Mouse (Mus musculus): ENCODE results near the gene Ces1e.
"Not testable (repeated sequence)": the region's sequence is repeated elsewhere in the genome, so short reads cannot be mapped to it uniquely, and the experiment has no call there.

Ces1e gene

DNA sequence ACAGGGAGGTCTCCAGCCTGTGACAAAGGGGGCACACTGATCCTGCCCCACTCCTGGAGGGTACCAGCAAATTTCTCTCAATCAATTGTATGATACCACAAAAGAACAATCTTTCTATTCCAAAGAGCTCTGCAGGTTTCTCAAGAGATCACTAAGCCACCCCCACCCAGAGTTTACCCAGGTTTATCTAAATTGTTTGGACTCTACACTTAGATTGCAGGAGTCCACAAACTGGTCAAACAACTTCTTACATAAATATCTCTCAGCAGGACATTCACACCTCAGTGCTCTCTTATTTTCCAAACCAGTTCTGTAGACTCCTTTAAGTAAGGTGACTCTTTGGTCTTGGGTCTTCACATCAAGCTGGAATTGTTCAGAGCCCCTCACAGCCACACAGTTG, at the start of gene Ces1e:
Gene Ces1e, minus strand, starts transcription at position 174 of the 400 bp plus-strand sequence.
- no peak for DNase-seq (ENCODE audit: low spot score)

DNA sequence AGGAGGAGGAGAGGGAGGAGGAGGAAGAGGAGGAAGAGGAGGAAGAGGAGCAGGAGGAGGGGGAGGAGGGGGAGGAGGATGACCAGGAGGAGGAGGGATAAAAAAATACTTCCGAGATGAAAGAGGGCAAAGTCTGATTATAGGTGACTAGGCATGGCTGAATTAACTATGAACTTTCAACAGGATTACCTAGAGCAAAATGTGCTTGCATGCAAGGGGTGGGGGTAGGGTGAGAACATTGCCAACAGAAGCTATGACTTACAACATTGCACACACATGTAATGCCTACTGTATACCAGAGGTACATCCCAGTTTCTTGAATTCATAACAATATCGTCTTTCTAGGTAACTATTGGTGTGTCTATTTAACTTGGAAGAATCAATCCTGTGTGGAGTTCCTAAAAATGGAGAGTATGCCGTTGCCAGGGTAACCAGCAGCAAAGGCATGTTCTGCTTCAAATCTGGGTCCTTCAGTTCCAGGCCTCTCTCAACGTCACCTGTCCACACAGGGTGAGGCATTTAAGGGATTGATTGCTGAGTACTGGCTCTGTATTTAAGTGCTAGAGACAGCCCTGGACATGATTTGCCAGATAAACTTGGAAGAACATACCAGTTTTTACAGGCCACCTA, 48.9 kb upstream of the Ces1e start:
- DNase-seq (ENCODE audit: low spot score): no peak

DNA sequence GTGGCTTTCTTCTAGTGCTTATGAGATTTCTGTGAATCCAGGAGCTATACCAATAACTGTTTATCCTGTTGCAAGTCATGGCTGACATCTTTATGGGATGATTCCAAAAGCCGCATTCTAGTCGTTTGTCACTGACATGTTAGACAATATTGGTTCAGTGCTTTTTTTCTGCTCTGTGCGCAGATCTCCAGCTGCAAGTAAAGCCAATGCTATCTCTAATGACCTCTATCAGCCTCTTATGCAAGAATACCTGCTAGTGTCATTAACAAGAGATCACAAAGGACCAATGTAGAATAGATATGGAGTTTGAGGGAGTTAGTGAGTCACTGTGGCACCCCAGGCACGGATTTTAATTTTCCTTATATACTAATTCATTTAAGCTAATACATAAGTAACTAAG, 45.2 kb upstream of the Ces1e start:
- DNase-seq (ENCODE audit: low spot score): no peak

DNA sequence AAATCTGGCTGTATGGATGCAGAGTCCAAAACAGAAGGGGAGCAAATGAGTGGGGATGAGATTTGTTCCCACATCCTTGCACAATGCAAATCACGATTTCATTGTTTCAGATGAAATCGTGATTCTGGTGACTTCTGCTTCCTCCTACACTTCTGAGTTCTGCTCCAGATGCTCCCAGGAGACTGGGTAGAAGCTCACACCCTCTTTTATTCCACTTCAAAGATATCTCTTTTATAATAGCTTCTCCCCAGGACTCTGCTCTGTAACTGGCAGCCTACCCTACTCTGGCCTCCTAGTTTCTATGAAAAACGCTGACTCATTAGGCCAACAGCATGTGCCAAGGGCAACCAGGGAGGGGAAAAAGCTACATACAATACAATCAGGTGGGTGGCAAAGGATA, 43.9 kb upstream of the Ces1e start:
- no peak for DNase-seq (ENCODE audit: low spot score)

DNA sequence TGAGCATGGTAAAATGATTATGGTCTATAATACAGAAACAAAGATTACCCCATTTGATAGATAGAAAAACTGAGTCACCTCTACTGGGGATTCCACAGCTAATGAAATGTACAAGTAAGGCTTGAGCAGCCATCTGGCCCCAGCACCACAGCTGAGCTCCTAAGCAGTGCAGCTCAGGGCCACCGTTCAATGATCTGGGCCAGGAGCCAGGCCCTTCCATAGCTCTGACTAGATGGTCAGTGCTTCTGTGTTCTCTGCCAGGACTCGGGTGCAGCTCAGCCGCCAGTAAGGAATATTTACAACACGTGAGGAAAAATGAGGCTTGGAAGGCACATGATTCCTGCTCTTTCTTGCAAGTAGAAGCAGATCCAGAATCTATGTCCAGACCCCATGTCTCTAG, 43.3 kb upstream of the Ces1e start:
- no peak for DNase-seq (ENCODE audit: low spot score)

DNA sequence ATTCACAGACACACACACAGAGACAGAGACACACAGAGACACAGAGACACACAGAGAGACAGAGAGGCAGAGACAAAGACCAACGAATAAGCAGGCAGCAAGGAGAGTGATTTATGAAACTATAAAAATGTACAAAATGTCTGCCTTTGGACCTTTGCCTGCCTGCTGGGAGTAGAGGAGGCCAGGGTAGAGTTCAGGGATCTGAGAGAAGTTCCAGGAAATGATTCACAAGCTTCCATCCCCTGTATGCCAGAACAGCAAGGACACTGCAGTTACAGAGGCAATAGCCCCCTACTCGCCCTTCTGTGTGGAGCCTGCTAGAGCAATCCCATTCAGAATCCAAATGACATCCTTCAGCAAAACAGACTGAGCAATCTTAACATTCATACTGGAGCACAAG, 32.0 kb upstream of the Ces1e start:
- DNase-seq (ENCODE audit: low spot score): no peak

DNA sequence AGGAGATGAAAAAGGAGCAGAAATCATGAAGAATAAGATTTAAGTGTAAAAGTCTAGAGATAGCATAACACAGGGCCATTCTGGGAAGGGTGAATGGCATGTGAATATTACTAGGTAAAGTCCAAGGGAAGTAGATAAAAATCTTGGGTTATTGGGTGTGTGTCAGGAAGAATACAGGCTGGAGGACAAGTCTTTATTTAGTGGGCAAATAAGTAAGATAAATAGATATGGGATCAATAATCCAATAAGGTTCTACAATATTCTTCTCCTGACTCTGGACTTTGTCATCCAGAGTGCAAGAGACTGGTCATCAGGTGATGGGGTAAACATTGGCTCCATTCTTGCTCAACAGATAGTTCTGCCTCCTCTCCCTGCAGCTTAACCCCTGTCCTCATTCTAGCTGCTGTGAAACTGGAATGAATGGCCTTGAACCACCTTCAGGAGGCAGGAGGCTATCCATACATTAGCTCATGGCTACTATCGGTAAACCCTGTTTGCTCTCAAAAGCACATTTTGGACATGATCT, 23.0 kb upstream of the Ces1e start:
- no peak for DNase-seq (ENCODE audit: low spot score)

DNA sequence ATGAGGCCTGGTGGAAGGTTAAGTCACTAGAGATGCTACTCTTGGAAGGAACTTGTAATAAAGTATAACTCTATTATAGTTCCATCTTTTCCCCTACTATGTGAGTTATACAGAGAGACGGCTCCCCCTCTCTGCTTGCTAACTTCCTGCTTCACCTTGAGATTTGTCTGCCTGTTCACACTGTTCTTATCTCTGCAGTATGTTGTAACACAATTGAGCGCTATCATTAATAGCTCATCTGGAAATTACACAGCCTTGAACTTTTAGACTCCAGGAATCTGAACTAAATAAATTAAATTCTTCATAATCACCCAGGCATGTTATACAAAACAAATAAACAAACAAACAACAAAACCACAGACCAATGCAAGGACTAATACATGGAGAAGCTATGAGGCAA, 16.6 kb upstream of the Ces1e start:
- DNase-seq (ENCODE audit: low spot score): no peak

DNA sequence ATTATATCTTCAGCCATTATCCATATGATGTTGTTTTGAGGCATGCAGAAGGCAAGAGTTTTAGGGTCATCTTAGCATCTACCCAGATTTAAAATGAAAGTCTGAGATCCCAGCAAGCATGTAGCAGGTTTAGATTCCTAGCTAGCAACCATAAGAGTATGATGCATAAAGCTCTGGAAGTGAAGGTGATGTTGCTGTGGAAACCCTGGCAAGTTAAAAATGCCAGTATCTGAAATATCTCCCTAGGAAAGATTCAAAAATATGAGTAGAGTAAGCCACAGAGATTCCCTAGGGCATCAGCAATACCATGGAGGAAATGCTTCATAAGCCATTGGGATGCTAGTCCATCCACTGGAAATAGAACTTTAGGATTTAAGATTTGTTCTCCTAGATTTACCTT, 10.5 kb upstream of the Ces1e start:
- no peak for DNase-seq (ENCODE audit: low spot score)

DNA sequence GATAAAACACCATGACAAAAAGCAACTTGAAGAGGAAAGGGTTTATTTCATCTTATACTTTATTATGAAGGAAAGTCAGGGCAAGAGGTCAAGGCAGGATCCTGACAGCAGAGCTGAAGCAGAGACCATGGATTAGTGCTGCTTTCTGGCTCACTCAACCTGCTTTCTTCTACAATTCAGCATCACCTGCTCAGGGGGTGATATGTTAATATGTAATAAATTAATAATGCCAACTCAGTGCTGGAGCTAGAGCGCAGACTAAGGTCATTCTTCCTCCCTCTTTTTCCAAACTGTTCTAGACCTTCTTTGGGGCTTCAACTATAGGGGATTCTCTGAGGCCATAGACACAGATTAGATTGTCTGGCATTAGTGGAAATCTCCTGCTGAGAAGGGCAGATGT, 6.3 kb upstream of the Ces1e start:
- DNase-seq (ENCODE audit: low spot score): no peak

DNA sequence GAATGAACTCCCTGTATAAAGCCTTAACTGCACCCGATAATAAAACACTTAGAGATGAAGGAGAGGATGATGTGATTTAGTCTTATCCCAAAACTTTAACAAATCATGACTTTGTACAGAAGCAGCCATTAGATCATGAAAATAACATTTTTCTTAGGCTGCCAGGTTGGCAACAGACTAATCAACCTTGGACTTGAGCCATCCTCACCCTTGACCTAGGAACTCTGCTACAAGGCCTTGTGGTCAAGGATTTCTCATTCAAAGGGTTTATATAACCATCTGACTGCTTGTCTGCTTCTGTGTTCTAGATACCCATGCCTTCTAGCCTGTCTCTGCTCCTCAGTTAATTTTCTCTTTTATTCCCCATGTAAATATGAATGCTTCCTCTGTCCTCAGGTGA, 5.3 kb upstream of the Ces1e start:
- DNase-seq (ENCODE audit: low spot score): no peak

DNA sequence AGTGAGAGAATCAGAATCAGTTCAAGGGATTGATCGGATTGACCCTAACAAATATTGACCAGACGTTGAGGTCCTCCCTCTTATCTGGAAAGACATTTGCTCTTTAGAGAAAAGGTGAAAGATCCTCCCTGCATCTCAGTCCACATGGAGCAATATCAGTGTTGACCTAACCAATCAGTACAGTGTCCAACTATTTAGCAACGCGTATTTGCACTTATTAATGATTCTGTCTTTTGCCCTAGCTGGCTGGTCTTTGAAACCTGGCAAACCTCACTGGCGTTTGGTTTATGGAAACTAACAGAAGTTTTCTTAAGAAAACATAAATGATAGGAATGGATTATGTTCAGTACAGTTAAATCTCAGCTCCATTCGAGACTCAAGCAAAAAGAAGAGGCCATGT, 4.6 kb upstream of the Ces1e start:
- no peak for DNase-seq (ENCODE audit: low spot score)

DNA sequence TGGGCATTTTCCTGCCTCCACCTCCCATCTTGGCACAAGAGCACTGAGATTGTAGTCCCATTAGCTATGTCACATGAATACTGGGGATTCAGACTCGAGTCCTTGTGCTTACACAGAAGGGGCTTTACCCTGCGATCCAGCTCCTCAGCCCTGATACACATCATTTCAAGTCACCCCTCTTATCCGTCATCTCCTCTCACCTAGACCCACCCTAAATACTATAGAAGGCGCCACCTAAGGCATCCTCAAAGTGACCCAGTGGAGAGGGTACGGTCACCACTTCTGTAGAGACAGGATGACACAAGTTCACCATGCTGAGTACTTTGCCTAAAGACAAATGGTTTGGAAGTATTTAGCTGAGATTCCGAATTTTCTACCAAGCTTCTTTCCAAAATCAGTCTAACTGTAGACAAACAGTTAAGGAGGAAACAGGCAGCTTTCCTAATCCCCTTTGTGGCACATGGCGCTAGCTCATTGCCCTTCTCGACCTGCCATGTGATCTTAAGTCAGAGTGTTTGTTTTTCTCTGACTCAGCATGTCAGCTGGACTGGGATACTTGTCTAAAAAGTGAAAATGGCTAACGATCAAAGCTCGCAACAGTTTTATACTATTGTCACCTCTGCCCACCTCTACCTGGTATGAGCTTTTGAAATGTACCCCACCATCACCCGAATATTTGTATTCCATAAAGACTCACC, 597 bp downstream of the Ces1e start:
- DNase-seq (ENCODE audit: low spot score): no peak

DNA sequence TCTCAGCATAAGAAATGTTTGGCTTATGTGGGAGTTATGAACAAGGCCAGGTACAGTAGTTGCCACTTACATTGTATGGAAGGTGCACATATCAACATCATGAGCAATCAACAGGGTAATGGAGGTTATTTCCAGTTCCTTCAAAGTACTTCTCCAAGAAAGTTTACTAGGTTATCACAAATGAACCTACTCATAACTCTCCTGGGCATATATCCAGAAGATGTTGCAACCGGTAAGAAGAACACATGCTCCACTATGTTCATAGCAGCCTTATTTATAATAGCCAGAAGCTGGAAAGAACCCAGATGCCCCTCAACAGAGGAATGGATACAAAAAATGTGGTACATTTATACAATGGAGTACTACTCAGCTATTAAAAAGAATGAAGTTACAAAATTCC, 2.9 kb downstream of the Ces1e start:
- DNase-seq (ENCODE audit: low spot score): not testable (repeated sequence)

DNA sequence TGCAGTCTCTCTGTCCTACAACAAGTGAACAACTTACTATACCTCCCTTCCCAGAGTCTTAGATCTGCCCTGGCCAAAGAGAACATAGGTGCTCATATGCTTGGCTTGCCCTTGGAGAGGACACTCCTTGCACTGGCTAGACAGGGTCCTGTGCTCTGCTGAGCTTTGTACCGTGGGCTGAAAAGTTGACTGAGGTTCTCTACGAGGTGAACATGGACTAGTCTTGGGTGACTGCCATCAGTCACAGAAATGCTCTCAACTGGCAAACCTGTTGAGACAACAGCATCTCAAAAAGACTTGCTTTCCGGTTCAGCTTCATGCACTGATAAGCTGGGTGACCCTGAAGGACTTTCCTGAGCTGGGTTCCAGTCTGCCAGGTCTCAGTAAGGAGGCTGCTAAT, 7.5 kb downstream of the Ces1e start:
- no peak for DNase-seq (ENCODE audit: low spot score)

DNA sequence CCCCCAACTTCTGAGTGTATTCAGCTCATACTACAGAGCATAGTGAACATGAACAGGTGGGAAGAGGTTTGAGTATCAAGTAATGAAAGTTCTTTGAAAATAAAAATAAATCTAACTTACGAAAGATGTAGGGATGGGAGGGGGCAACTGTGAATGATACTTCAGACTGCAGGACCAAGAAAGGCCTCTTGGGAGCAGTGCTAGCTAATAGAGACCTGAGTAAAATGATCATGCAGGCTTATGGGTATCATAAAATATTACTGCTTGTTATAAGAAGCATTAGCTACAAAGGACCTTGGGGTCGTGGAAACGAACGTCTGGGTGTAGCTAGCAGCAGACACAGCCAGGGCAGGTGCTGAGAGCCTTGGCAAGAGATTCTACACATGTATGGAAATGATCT, 11.6 kb downstream of the Ces1e start:
- DNase-seq (ENCODE audit: low spot score): no peak

DNA sequence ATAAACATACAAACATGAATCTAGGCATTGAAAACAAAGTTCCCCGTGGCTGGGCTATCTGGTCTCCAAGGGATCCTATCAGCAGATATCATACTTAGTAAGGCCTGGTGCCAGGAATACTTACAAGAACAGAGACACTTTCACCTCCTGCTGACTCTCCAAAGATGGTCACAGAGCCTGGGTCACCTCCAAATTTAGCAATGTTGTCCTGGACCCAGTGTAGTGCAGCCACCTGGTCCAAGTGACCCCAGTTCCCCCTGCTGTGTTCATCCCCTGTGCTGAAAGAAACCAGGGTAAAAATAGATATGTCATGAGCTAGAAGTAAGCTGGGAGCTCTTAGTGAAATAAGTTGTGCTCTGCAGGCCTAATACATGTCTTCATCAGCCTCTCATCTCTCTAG, 12.0 kb downstream of the Ces1e start:
- no peak for DNase-seq (ENCODE audit: low spot score)

DNA sequence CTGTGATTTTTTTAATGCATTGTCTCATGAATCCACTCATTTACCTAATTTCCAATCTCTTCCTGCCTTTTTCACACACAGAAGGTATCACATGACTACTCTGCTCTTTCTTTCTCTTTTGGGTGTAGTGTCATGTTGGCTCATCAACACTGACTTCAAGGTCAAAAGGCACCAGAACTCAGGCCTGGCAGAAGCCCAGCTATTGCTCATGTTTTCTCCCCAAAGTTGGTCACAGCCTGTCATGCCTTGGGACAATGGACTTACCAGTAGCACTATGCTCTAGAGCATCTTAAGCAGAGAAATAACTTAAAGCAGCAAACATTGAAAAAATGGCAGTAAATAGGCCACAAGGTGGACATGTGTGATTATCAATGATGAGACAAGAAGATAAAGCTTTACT, 18.3 kb downstream of the Ces1e start:
- no peak for DNase-seq (ENCODE audit: low spot score)

DNA sequence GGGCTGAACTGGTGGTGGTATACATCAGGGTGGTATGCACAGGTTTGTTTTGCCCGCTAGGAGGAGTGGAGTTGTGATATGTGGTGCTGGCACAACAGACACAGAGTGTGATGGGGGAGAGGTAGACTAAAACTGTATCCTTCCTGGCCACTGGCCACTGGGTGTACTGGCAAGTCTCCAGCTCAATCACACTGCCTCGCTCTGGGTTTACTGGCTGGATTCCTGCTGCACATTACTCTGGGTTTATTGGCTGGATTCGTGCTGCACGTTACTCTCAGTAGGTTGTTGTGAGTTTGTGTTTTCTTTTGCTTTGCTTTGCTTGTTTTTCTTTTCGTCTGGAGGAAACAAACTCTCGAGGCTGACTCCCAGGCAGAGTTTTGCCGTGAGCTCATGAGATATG, 30.3 kb downstream of the Ces1e start:
- DNase-seq (ENCODE audit: low spot score): not testable (repeated sequence)

DNA sequence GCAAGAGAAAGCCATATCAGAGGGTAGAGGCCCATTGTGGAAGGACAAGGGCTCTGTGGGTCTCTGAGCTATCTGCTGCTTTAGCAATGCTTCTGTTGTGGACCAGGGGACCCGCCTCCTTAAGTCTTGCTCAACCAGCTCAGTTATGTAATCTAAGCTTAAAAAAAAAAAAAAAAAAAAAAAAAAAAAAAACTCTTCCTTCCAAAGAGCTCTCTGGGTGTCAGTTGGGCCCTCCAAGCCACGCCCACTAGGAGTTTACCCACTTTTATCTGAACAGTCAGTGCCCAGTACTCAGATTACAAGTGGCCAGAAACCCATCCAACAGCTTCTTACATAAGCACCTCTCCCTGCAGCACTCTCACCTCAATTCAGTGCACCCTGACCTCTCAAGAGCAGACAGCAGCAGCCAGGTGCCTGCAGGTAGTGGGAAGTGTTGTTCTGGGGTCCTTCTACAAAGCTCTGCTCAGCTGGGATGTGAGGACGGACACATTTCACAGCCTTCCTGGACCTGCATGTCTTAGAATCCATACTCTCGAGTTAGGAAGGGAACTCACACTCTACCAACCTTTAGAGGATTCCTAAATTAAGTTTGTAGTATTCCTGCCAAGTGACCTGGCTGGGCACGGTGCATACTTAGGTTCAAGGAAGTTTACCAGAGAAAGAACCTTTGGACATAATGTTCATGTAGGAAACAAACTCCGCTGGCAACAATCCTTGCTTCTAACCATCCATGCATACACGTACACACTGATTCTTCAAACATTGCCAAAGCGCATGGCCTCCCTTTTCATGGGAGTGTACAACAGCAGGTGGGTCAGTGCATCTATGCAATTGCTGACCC, 31.5 kb downstream of the Ces1e start, which contains the start of gene Ces1d:
Gene Ces1d, minus strand, starts transcription at position 154 of the 841 bp plus-strand sequence.
- DNase-seq (ENCODE audit: low spot score): peak; percentile 14

DNA sequence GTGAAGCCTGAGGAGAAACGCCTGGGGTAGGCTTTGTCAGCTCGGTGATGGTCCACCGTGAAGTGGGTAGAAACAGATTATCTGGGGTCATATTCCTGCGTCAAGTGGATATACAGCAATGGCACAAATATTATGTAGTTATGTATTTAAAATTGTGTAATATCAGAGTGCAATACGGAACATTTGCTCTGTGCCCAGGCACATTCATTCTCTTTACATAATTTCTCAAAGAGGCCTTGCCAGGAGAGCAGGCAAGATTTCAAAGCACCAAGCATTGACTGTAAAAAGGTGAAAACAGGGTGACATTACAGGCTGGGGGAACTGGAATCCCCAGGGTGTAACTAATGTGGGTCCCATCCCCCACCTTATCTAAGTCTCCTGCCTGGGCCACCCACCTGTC, 33.0 kb downstream of the Ces1e start:
- no peak for DNase-seq (ENCODE audit: low spot score)

DNA sequence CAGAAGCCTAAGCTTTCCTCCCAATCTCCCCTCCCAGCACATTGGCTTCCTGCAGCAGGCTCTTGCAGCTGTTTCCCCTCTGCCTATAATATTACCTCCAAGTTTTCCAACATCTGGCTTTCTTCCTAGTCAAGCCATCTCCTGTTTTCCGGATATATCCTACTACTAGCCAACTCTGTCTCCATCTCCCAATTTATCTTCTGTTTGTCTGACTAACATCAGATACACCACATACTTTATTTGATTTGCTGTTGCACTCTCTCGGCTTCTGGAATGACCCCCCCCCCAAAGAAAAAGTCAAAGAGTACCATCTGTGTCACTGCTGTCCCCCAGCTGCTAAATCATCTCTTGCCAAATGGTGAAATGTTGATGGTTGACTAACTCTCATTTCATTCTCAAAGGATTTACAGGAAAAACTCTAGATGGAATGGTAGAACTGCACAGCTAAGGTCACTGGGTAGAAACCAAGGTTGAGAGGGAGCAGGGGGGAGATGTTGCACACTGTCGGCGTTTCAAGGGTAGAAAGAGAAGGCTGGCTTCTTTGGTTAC, 48.8 kb downstream of the Ces1e start:
- DNase-seq (ENCODE audit: low spot score): no peak

DNA sequence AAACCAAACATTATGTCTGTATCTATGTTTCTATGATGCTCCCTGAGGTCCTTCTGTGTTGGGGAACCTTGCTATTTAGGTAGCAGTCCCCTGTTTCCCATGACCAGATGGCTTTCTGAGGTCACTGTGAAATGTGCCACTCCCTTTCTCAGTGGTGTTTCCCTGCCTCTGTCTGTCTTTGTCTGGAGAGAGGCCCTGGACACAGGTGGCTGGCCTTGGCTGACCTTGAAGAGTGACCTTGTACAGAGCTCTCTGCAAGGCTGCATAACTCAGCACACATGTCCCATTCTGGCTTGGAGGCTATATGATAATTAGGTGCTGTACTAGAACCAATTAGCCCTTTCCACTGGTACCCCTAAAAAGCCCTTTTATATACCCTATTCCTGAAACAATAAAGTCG, 52.8 kb downstream of the Ces1e start:
- DNase-seq (ENCODE audit: low spot score): no peak
